Mouse (Mus musculus): ENCODE results near the gene Jak2. TPM values are rescaled to one million over a fixed set of nuclear protein-coding genes. Genes with fewer than 3 reads are reported as not detected.

The Jak2 gene
- total and polyA plus RNA-seq, 3 experiments, result 26.4 to 78.6 (median 30.2) TPM

DNA sequence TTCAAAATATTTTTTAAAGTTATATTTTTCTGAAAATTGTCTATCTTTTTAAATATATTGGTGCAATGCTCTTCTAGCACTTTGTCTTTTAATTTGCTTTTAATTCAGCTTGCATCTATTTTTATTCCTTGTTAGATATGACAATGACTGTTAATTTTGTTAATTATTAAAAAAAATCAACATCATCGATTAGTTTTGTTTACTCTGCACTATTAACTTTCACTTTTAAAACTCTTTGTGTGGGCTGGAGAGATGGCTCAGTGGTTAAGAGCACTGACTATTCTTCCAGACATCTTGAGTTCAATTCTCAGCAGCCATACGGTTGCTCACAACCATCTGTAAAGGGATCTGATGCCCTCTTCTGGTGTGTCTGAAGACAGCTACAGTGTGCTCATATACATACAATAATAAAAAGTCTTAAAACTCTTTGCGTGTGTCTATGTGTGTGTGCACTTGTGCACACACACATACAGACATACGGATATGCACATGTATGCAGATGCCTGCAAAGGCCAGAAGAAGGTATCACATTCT, 17.2 kb downstream of the Jak2 start:
- no peaks in the 10 kb centered on the region for H3K79me2 ChIP-seq (ENCODE audit: control insufficient read depth, insufficient read depth, low read length, poor library complexity)
- H3K4me3 ChIP-seq (ENCODE audit: control insufficient read depth in 1 of 2, insufficient read depth in 1 of 2, low read depth in 2 of 2, low read length in 2 of 2), result no peak overlapping the region
- no peak overlapping the region for H3K9ac ChIP-seq (ENCODE audit: control insufficient read depth, low read depth, low read length, poor library complexity, severe bottlenecking)
- H3K36me3 ChIP-seq (ENCODE audit: control insufficient read depth in 1 of 2, insufficient read depth in 2 of 2, low read length in 2 of 2), result peaks cover 8 to 27% of the 10 kb centered on the region in 2 experiments
- H3K27me3 ChIP-seq (ENCODE audit: control insufficient read depth in 1 of 2, insufficient read depth in 2 of 2, low read length in 2 of 2), result no peaks in the 10 kb centered on the region
- DNase-seq (ENCODE audit: low read depth, low spot score), result peak; percentile 73
- TF ChIP-seq HCFC1 (IDR thresholded peaks at IDR 0.05; ENCODE audit: low read depth, low read length), result 0 out of 2 replicates have a peak, but pooled peaks have one; percentile 20
- TF ChIP-seq RAD21 (IDR thresholded peaks at IDR 0.05; ENCODE audit: low read depth, low read length), result peak; percentile 71
- TF ChIP-seq USF1 (IDR thresholded peaks at IDR 0.05; ENCODE audit: low read depth, low read length), result no peak
- TF ChIP-seq ZNF384 (IDR thresholded peaks at IDR 0.05; ENCODE audit: low read depth, low read length), result peak; percentile 54
- peak; percentile 38 to 70 (median 44) for TF ChIP-seq CTCF (IDR thresholded peaks at IDR 0.05 in 2 of 3, conservative IDR thresholded peaks at IDR 0.05 in 1 of 3; ENCODE audit: control insufficient read depth in 1 of 3, insufficient read depth in 1 of 3, low read depth in 2 of 3, low read length in 3 of 3, poor library complexity in 1 of 3, severe bottlenecking in 1 of 3)
- no peak for TF ChIP-seq MAFK (IDR thresholded peaks at IDR 0.05; ENCODE audit: borderline replicate concordance, low read depth, low read length)
- peak; percentile 76 for TF ChIP-seq SMC3 (IDR thresholded peaks at IDR 0.05; ENCODE audit: low read depth, low read length)
- no peak for TF ChIP-seq ETS1 (IDR thresholded peaks at IDR 0.05; ENCODE audit: low read depth, low read length)
- no peak for TF ChIP-seq MAX (IDR thresholded peaks at IDR 0.05; ENCODE audit: low read length)
- TF ChIP-seq GABPA (IDR thresholded peaks at IDR 0.05; ENCODE audit: low read depth, low read length), result no peak
- TF ChIP-seq MXI1 (IDR thresholded peaks at IDR 0.05; ENCODE audit: low read depth, low read length), result 0 out of 2 replicates have a peak, but pooled peaks have one; percentile 49
- TF ChIP-seq E2F4 (IDR thresholded peaks at IDR 0.05; ENCODE audit: borderline replicate concordance, low read depth, low read length), result peak; percentile 32; the same call in 1 of the 2 replicates
- peak; percentile 48; the same call in 1 of the 2 replicates for TF ChIP-seq SIN3A (IDR thresholded peaks at IDR 0.05; ENCODE audit: low read length)
- no peak for TF ChIP-seq ZMIZ1 (IDR thresholded peaks at IDR 0.05; ENCODE audit: low read depth, low read length)
- no peak for TF ChIP-seq ELF1 (IDR thresholded peaks at IDR 0.05; ENCODE audit: low read depth, low read length)
- peak; percentile 57; the same call in 1 of the 2 replicates for TF ChIP-seq JUND (IDR thresholded peaks at IDR 0.05; ENCODE audit: low read depth, low read length)
- TF ChIP-seq MYC (IDR thresholded peaks at IDR 0.05; ENCODE audit: low read depth, low read length), result peak; percentile 78
- TF ChIP-seq ZC3H11A (IDR thresholded peaks at IDR 0.05; ENCODE audit: low read depth, low read length), result peak; percentile 92
- H3K9me3 ChIP-seq (replicated peaks; ENCODE audit: insufficient read depth, low read length), result no peaks in the 10 kb centered on the region
- H3K4me1 ChIP-seq (ENCODE audit: control insufficient read depth in 1 of 2, insufficient read depth in 2 of 2, low read length in 2 of 2), result peaks cover 15 to 31% of the 10 kb centered on the region in 2 experiments
- H3K27ac ChIP-seq (ENCODE audit: control insufficient read depth, low read depth, low read length), result no peak overlapping the region

DNA sequence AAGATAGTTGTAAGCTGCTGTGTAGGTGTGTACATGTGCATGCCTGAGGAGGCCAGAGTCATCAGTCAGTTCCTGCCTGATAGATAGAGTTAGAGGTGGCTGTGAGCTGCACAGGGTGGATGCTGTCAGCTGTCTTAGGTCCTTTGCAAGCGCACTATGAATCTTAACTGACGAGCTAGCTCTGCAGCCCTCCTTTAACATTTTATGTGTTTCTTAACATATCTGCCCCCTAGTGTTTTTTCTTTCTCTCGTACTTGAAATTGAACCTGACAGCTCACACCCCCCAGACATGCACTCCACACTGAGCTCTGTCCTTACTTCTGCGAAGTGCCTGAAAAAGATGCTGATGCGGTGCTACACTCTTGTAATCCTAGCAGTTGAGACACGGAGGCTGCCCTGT, 18.6 kb downstream of the Jak2 start:
- H3K4me3 ChIP-seq (ENCODE audit: control insufficient read depth in 1 of 2, insufficient read depth in 1 of 2, low read depth in 2 of 2, low read length in 2 of 2), result no peak overlapping the region; a peak in 1 of 4 replicates
- H3K9ac ChIP-seq (ENCODE audit: control insufficient read depth, low read depth, low read length, poor library complexity, severe bottlenecking), result no peak overlapping the region; the same call in 1 of the 2 replicates
- H3K27me3 ChIP-seq (ENCODE audit: control insufficient read depth in 1 of 2, insufficient read depth in 2 of 2, low read length in 2 of 2), result no peaks in the 10 kb centered on the region
- peaks cover 5 to 27% of the 10 kb centered on the region in 2 experiments for H3K36me3 ChIP-seq (ENCODE audit: control insufficient read depth in 1 of 2, insufficient read depth in 2 of 2, low read length in 2 of 2)
- H3K79me2 ChIP-seq (ENCODE audit: control insufficient read depth, insufficient read depth, low read length, poor library complexity), result no peaks in the 10 kb centered on the region
- H3K27ac ChIP-seq (ENCODE audit: control insufficient read depth, low read depth, low read length), result peak overlapping the region; percentile 2; the same call in 1 of the 2 replicates
- peak; percentile 84 for DNase-seq (ENCODE audit: low read depth, low spot score)
- H3K9me3 ChIP-seq (replicated peaks; ENCODE audit: insufficient read depth, low read length), result no peaks in the 10 kb centered on the region
- peaks cover 15 to 31% of the 10 kb centered on the region in 2 experiments for H3K4me1 ChIP-seq (ENCODE audit: control insufficient read depth in 1 of 2, insufficient read depth in 2 of 2, low read length in 2 of 2)
- TF ChIP-seq SIN3A (IDR thresholded peaks at IDR 0.05; ENCODE audit: low read length), result peak; percentile 66; the same call in 1 of the 2 replicates
- TF ChIP-seq POLR2AphosphoS5 (IDR thresholded peaks at IDR 0.05; ENCODE audit: borderline replicate concordance, low read depth, low read length), result 0 out of 2 replicates have a peak, but pooled peaks have one; percentile 12
- no peak for TF ChIP-seq UBTF (IDR thresholded peaks at IDR 0.05; ENCODE audit: borderline replicate concordance, insufficient read depth, low read depth, low read length)
- no peak for TF ChIP-seq TCF12 (IDR thresholded peaks at IDR 0.05; ENCODE audit: low read depth, low read length)
- TF ChIP-seq MEF2A (IDR thresholded peaks at IDR 0.05; ENCODE audit: extremely low read depth, insufficient replicate concordance, low read depth, low read length, poor library complexity, severe bottlenecking), result no peak
- TF ChIP-seq SMC3 (IDR thresholded peaks at IDR 0.05; ENCODE audit: low read depth, low read length), result peak; percentile 78
- peak; percentile 85 for TF ChIP-seq MXI1 (IDR thresholded peaks at IDR 0.05; ENCODE audit: low read depth, low read length)
- TF ChIP-seq MAX (IDR thresholded peaks at IDR 0.05; ENCODE audit: low read length), result no peak
- no peak for TF ChIP-seq ZKSCAN1 (IDR thresholded peaks at IDR 0.05; ENCODE audit: low read depth, low read length)
- no peak for TF ChIP-seq USF1 (IDR thresholded peaks at IDR 0.05; ENCODE audit: low read depth, low read length)
- no peak for TF ChIP-seq NELFE (IDR thresholded peaks at IDR 0.05; ENCODE audit: low read depth, low read length)
- TF ChIP-seq RAD21 (IDR thresholded peaks at IDR 0.05; ENCODE audit: low read depth, low read length), result peak; percentile 71
- no peak for TF ChIP-seq NRF1 (IDR thresholded peaks at IDR 0.05; ENCODE audit: insufficient read depth, low read depth, low read length, poor library complexity, severe bottlenecking)
- no peak for TF ChIP-seq EP300 (IDR thresholded peaks at IDR 0.05; ENCODE audit: low read depth in 1 of 2, low read length in 2 of 2)
- TF ChIP-seq E2F4 (IDR thresholded peaks at IDR 0.05; ENCODE audit: borderline replicate concordance, low read depth, low read length), result no peak
- TF ChIP-seq POLR2A (IDR thresholded peaks at IDR 0.05; ENCODE audit: control insufficient read depth in 1 of 2, insufficient read depth in 1 of 2, low read depth in 1 of 2, low read length in 2 of 2, poor library complexity in 1 of 2), result no peak
- peak; percentile 79 for TF ChIP-seq ZC3H11A (IDR thresholded peaks at IDR 0.05; ENCODE audit: low read depth, low read length)
- TF ChIP-seq BHLHE40 (IDR thresholded peaks at IDR 0.05; ENCODE audit: borderline replicate concordance, low read depth, low read length), result no peak
- 0 out of 2 replicates have a peak, but pooled peaks have one; percentile 8 for TF ChIP-seq JUND (IDR thresholded peaks at IDR 0.05; ENCODE audit: low read depth, low read length)

All from MEL (cell line).